Mouse (Mus musculus) left cerebral cortex, postnatal 36 days (tissue): Measurements from ENCODE around the gene Atf7ip. TPM values are rescaled to one million over a fixed set of nuclear protein-coding genes. Genes with fewer than 3 reads are reported as not detected.
A peak's percentile ranks its signal among the peaks of the same experiment; 100 is the strongest.

Experiments
- DNase-seq, 2 experiments: peaks; one replicate each; pipeline ENCODE4 v3.0.0; 2021 to 2022; ENCODE audit warnings: low spot score in 2 of 2, mixed read lengths in 1 of 2
- intact Hi-C: fragments of 180-260 bp; cut with DNase I; formaldehyde crosslinking; loops from one replicate; pipeline ENCODE4 v1.15.1; 2025
- total RNA-seq, 2 experiments: library from RNA; stranded (reverse); gene quantifications; 2 replicates each; pipeline ENCODE4 v1.2.3; 2021

Gene Atf7ip
- total RNA-seq, 2 experiments from 2014 or later, result 102 to 125 TPM

GRCm38 (mm10) chr6:136620361-136621139, 114.6 kb downstream of the Atf7ip start:
- DNase-seq, result peak; percentile 67 to 75

DNA sequence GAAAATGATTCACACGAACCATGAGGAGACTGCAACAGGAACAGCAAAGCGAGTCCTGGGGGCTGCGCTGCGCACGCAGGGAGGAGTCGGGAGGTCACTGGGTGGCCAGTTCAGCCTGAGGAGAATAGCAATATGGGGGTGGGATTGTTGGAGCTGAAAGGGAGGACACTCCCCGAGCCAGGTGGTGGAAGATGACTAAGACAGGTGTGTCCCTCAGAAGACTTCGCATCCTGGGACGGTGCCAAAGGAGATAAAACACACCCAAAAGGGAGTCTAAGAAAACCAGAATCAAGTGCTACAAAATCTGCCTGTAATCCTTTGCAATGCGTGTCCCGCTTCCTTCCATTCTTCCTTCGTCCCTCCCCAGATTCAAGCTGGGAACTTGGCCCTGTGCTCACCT, 119.5 kb downstream of the Atf7ip start:
- DNase-seq, result no peak
- intact Hi-C loops, result no loop called here

More at GRCm38 (mm10) chr6:136620361-136621139, 114.6 kb downstream of the Atf7ip start:
- intact Hi-C loops, result loop anchor here (1.0 to 5.0 kb wide), 3 partner anchors 102 to 198 kb away; no protein-coding TSS in a partner anchor

DNA sequence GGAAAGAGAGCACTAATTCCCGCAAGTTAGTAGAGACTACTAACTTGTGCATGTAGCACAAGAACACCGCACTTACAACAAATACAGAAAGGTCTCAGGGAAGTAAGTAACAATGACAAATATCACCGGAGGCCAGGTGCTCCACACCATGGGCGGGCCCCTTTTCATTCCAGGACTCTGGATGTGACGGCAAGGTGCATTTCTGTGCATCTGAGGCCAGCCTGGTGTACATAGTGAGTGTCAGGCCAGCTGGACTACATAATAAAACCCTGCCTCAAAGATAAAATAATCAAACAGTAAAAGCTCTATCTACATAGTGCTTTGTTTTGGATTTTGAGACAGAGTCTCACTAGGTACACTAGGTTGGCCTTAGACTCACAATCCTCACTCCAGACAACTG, 123.7 kb downstream of the Atf7ip start:
- intact Hi-C loops, result no loop called here
- DNase-seq, result no peak

DNA sequence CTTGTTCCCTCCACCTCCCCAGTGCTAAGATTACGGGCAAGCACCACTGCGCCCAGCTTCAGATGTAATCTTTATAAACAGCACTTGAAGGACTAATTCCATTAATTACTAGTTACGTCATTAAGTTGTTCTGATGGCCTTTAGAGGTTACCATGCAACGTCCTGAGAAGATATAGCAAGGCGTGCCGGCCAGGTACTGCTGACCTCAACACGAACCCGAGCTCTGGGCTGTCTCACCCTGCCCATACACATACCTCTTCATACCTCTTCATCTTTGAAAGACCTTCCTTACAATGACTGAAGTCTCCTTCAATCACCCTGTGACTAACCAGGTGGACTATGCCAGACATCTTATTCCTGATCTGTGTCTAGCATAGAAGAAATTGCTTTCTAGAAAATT, 125.6 kb downstream of the Atf7ip start:
- intact Hi-C loops, result no loop called here
- no peak for DNase-seq

DNA sequence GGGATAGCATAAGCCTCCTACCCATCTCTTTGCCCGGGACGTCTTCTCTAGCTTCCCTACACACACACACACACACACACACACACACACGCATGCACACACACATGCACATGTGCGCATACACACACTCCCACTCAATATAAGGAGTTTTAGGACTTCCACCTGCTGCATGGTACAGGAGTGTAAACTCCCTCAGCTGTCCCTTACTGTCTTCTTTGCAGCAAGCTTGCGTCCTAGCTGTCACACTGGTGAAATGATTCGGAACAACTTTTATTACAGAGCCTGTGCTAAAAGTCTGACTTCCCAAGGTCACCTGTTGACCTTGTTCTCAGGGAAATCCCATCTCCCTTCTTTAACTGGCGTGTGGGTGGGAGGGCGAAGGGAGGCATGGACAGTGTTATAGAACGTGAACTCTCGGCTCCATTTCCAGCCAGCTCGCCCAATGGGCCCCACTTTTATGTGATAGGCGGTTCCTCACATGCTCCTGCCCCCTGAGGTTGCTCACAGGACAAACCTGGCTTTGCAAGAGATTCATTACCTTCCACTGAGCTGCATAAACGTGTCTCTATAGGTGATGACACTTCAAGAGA, 126.1 kb downstream of the Atf7ip start:
- intact Hi-C loops, result no loop called here
- DNase-seq, result no peak

DNA sequence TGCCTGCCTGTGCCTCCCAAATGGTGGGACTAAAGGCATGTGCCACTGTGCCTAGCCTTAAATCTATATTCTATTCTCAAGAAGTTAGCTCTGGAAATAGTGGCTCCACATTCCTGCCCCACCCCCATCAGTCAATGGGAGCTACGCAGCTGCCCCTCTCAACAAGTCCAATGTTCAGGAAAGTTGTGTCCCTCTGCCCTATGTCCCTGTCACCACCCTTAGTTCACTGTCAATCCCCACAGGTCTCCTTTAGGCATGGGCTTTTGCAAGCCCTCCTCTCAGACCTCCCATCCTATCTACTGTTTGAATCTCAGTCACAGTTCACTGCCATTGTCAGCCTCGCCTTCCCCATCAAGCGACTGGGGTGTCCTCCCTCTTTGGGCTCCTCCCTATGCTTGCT, 127.2 kb downstream of the Atf7ip start:
- DNase-seq, result no peak
- intact Hi-C loops, result no loop called here

DNA sequence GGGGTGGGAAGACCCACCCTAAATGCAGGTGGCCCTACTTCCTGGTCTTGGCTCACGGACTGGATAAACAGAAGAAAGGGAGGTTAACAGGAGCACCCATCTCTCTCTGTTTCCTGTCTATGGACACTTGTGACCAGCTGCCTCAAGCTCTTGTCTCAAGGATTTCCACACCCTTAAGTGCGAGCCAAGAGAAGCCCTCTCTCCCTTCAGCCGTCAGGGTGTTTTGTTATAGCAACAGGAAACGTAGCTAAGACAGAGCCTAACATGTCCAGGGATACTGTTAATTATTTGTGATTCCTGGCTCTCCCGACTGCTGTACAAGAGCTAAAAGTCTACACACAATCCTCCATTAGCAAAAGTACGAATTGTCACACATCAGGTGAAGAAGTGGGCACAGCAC, 127.8 kb downstream of the Atf7ip start:
- intact Hi-C loops, result no loop called here

DNA sequence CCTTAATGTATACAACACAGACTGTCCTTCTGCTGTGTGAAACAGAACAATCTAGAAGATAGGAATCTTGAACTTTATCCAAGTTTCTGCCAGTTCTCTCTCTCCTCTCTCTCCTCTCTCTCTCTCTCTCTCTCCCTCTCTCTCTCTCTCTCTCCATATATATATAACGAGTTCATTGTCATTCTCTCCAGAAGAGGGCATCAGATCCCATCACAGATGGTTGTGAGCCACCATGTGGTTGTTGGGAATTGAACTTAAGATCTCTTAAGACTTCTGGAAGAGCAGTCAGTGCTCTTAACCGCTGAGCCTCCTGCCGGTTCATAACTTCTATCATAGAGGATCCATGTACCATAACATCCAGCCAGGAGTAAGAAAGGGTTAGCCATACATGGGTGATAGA, 129.0 kb downstream of the Atf7ip start:
- DNase-seq, result no peak
- intact Hi-C loops, result no loop called here

More for the DNA sequence above, 127.8 kb downstream of the Atf7ip start:
- DNase-seq, result no peak

DNA sequence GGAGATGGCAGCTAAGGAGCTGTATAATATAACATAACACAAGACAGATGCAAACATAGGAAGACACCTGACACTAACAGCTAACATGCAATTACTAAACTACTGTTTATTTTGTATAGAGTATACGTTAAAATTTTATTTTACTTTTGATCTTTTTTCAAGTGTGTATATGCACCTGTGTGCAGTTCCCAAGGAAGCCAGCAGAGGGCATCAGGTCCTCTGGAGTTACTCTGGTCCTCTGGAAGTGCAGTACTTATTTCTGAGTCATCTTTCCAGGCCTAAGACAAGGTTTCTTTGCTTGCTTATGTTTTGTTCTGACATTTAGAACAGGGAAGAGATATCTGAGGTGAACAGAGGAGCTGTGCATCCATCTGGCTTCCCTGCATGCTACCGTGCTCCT, 138.2 kb downstream of the Atf7ip start:
- intact Hi-C loops, result loop anchor here (5.0 kb wide), 1 partner anchor 78 kb away; no protein-coding TSS in a partner anchor
- DNase-seq, result no peak

DNA sequence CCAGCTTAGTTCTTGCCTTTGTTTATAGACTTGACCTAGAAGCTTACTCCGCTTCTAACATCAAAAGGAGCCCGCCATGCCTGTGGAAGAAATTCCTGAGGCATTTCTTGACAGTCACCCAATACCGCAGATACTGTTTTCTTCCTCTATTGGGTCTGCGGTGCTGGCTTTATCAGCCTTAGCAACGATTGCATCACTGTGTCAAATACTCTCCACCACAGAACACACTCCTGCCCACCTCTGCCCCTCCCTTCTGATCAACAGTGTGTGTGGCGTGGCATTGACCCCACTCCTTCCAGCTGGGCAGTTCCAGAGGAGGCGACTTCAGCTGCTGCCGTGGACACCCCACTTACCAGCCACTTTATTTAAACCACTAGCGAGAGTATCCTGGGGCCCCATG, 139.8 kb downstream of the Atf7ip start:
- intact Hi-C loops, result no loop called here

DNA sequence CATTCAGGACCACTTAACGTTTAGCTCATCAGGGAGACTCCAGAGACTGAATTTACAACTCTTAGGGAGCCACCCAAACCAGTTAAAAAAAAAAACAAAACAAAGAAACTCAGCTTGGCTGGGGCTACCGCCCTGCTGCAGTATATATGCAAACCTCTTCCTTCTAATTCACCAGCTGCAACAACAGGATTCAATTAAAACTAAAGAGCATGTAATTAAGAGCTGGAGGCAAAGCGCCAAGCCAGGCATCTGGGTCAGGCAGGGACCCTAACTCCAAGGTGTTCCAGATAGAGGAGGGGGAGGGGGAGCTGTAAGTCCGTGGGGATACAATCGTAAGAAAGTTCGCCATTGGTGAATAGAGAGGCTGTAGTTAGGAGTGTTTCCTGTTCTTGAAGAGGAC, 140.2 kb downstream of the Atf7ip start:
- intact Hi-C loops, result no loop called here
- no peak for DNase-seq

More for the DNA sequence above, 139.8 kb downstream of the Atf7ip start:
- DNase-seq, result no peak

- DNase-seq, result no peak
- intact Hi-C loops, result no loop called here
Measured at GRCm38 (mm10) chr6:136647455-136647861, 141.5 kb downstream of the Atf7ip start.

GRCm38 (mm10) chr6:136650664-136651063, 144.7 kb downstream of the Atf7ip start:
- intact Hi-C loops, result no loop called here
- no peak for DNase-seq

- intact Hi-C loops, result no loop called here
- no peak for DNase-seq
Measured at GRCm38 (mm10) chr6:136653331-136653730, 147.4 kb downstream of the Atf7ip start.

DNA sequence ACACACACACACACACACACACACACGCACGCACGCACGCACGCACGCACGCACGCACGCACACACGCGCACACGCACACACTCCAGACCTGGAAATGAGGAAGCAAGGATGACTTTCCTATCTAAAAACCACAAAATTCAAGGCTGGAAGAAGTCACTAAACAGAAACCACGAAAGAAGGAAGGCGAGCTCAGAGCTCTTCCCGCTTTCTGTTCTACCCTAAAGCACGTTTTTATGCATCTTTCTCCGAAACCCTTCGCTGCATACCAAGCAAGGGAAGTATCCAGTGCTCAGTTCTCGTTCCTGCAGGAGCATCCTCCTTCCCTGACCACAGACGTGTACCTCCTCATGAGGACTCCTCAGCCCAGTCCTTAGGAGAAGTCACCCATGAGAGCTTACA, 148.5 kb downstream of the Atf7ip start:
- intact Hi-C loops, result no loop called here
- no peak for DNase-seq

GRCm38 (mm10) chr6:136655786-136656185, 149.8 kb downstream of the Atf7ip start:
- intact Hi-C loops, result no loop called here

GRCm38 (mm10) chr6:136658303-136658702, 152.3 kb downstream of the Atf7ip start:
- intact Hi-C loops, result no loop called here
- no peak for DNase-seq

More at GRCm38 (mm10) chr6:136655786-136656185, 149.8 kb downstream of the Atf7ip start:
- no peak for DNase-seq

DNA sequence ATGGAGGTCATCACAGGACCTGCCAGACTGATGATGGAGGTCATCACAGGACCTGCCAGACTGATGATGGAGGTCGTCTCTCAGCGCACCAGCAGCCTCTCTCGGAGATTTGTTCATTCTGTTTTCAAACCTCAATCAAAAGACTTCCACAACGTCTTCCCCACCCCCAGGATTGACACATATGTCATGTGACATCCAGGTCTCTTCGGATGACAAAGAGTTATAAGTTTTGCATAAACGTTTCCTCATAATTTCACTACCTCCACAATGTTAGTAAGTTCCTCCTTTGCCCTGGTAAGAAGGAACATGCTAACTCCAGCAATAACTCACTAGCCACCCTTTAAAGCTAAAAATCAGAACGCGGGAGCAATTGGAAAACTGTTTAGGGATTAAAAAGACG, 153.3 kb downstream of the Atf7ip start:
- intact Hi-C loops, result no loop called here
- no peak for DNase-seq
